Mouse (Mus musculus) MEL (cell line): Measurements from ENCODE around the gene 0610030E20Rik.

Experiments
- CTCF ChIP-seq, 3 experiments: IDR thresholded peaks in 2 of 3; conservative IDR thresholded peaks in 1 of 3; 2 replicates each; pipeline ENCODE4 v1.5.1; 2011 to 2012; ENCODE audit warnings: low read length in 3 of 3, low read depth in 2 of 3, mild to moderate bottlenecking in 2 of 3, improper control_type of control experiment in 1 of 3, inconsistent platforms in 1 of 3, mixed read lengths in 1 of 3, moderate library complexity in 1 of 3; ENCODE audit not compliant: control insufficient read depth in 1 of 3, insufficient read depth in 1 of 3, poor library complexity in 1 of 3, severe bottlenecking in 1 of 3
- E2F4 ChIP-seq: IDR thresholded peaks from 2 replicates; pipeline ENCODE4 v1.6.1; 2011; ENCODE audit warnings: low read depth, low read length, improper control_type of control experiment, borderline replicate concordance
- ETS1 ChIP-seq: IDR thresholded peaks from 2 replicates; pipeline ENCODE4 v1.6.1; 2012; ENCODE audit warnings: low read depth, mild to moderate bottlenecking, inconsistent platforms, low read length, improper control_type of control experiment, moderate library complexity
- GATA1 ChIP-seq: IDR thresholded peaks from 2 replicates; pipeline ENCODE4 v1.6.1; 2011; ENCODE audit warnings: low read depth, low read length, improper control_type of control experiment
- MAFK ChIP-seq: IDR thresholded peaks from 2 replicates; pipeline ENCODE4 v1.6.1; 2011; ENCODE audit warnings: low read depth, mild to moderate bottlenecking, low read length, improper control_type of control experiment, borderline replicate concordance
- MEF2A ChIP-seq: IDR thresholded peaks from 2 replicates; pipeline ENCODE4 v1.6.1; 2014; ENCODE audit warnings: low read depth, mild to moderate bottlenecking, inconsistent platforms, low read length, improper control_type of control experiment; ENCODE audit not compliant: poor library complexity, insufficient replicate concordance, severe bottlenecking; ENCODE audit errors: extremely low read depth
- MXI1 ChIP-seq: IDR thresholded peaks from 2 replicates; pipeline ENCODE4 v1.6.1; 2011; ENCODE audit warnings: mild to moderate bottlenecking, low read depth, low read length, improper control_type of control experiment
- POLR2A ChIP-seq, 2 experiments: IDR thresholded peaks; 2 replicates each; pipeline ENCODE4 v1.6.1; 2011 to 2012; ENCODE audit warnings: low read length in 2 of 2, mild to moderate bottlenecking in 2 of 2, control low read depth in 1 of 2, improper control_type of control experiment in 1 of 2, low read depth in 1 of 2, moderate library complexity in 1 of 2; ENCODE audit not compliant: control insufficient read depth in 1 of 2, insufficient read depth in 1 of 2, poor library complexity in 1 of 2
- TAL1 ChIP-seq: IDR thresholded peaks from 2 replicates; pipeline ENCODE4 v1.6.1; 2012; ENCODE audit warnings: mild to moderate bottlenecking, inconsistent platforms, low read length, moderate library complexity, mixed read lengths
- TBP ChIP-seq: IDR thresholded peaks from 2 replicates; pipeline ENCODE4 v1.8.0; 2011; ENCODE audit warnings: low read depth, low read length, improper control_type of control experiment
- ZC3H11A ChIP-seq: IDR thresholded peaks from 2 replicates; pipeline ENCODE4 v1.6.1; 2012; ENCODE audit warnings: low read depth, mild to moderate bottlenecking, inconsistent platforms, low read length, improper control_type of control experiment
- ZKSCAN1 ChIP-seq: IDR thresholded peaks from 2 replicates; pipeline ENCODE4 v1.6.1; 2012; ENCODE audit warnings: low read depth, mild to moderate bottlenecking, inconsistent platforms, low read length, improper control_type of control experiment, moderate library complexity
- ZNF384 ChIP-seq: IDR thresholded peaks from 2 replicates; pipeline ENCODE4 v1.6.1; 2012; ENCODE audit warnings: low read depth, mild to moderate bottlenecking, inconsistent platforms, low read length, improper control_type of control experiment

- TF ChIP-seq ZC3H11A (no peak), TAL1 (no peak), ETS1 (no peak), POLR2A (IDR thresholded peaks at IDR 0.05; ENCODE audit: control insufficient read depth in 1 of 2, insufficient read depth in 1 of 2, low read depth in 1 of 2, low read length in 2 of 2, poor library complexity in 1 of 2) (no peak), CTCF (IDR thresholded peaks at IDR 0.05 in 2 of 3, conservative IDR thresholded peaks at IDR 0.05 in 1 of 3; ENCODE audit: control insufficient read depth in 1 of 3, insufficient read depth in 1 of 3, low read depth in 2 of 3, low read length in 3 of 3, poor library complexity in 1 of 3, severe bottlenecking in 1 of 3) (peak; percentile 19 to 49 (median 32); a peak in 4 of 6 replicates), MAFK (no peak), MXI1 (no peak), TBP (no peak), ZKSCAN1 (no peak), ZNF384 (no peak), E2F4 (no peak), MEF2A (no peak), GATA1 (no peak)
These were observed 20.8 kb upstream of the 0610030E20Rik start for GRCm38 (mm10) chr6:72326274-72326673.
